Mouse (Mus musculus): Measurements from ENCODE around the gene Dbndd2. TPM values are rescaled to one million over a fixed set of nuclear protein-coding genes. Genes with fewer than 3 reads are reported as not detected.

The Dbndd2 gene
- polyA plus RNA-seq, 1 experiment from 2014 or later: 1.5 TPM

Other genes with a start within 250 kb of the Dbndd2 start
- gene Svs2, start 247.6 kb upstream of the Dbndd2 start, polyA plus RNA-seq (2015; fragmentation: Nextera tagmentation; extraction: Ambion mirVana): not detected in 2 replicates
- not detected in 2 replicates for gene Svs3b, start 229.5 kb upstream of the Dbndd2 start, polyA plus RNA-seq (2015; fragmentation: Nextera tagmentation; extraction: Ambion mirVana)
- not detected in 2 replicates for gene Svs4, start 207.6 kb upstream of the Dbndd2 start, polyA plus RNA-seq (2015; fragmentation: Nextera tagmentation; extraction: Ambion mirVana)
- gene Svs3a, start 196.8 kb upstream of the Dbndd2 start, polyA plus RNA-seq (2015; fragmentation: Nextera tagmentation; extraction: Ambion mirVana): not detected in 2 replicates
- not detected in 2 replicates for gene Svs6, start 169.4 kb upstream of the Dbndd2 start, polyA plus RNA-seq (2015; fragmentation: Nextera tagmentation; extraction: Ambion mirVana)
- not detected in 2 replicates for gene Svs5, start 153.4 kb upstream of the Dbndd2 start, polyA plus RNA-seq (2015; fragmentation: Nextera tagmentation; extraction: Ambion mirVana)
- gene Slpi, start 97.0 kb upstream of the Dbndd2 start, polyA plus RNA-seq (2015; fragmentation: Nextera tagmentation; extraction: Ambion mirVana): 22.6 and 26.6 TPM in 2 replicates
- 0.14 and 0.89 TPM in 2 replicates for gene Rbpjl, start 83.0 kb upstream of the Dbndd2 start, polyA plus RNA-seq (2015; fragmentation: Nextera tagmentation; extraction: Ambion mirVana)
- gene Matn4, start 80.9 kb upstream of the Dbndd2 start, polyA plus RNA-seq (2015; fragmentation: Nextera tagmentation; extraction: Ambion mirVana): 0.09 and 0.12 TPM in 2 replicates
- 70.1 and 72.5 TPM in 2 replicates for gene Sdc4, start 42.2 kb upstream of the Dbndd2 start, polyA plus RNA-seq (2015; fragmentation: Nextera tagmentation; extraction: Ambion mirVana)
- 24.5 and 24.8 TPM in 2 replicates for gene Sys1, start 29.1 kb upstream of the Dbndd2 start, polyA plus RNA-seq (2015; fragmentation: Nextera tagmentation; extraction: Ambion mirVana)
- 4.6 and 5.6 TPM in 2 replicates for gene Gm20458, start 25.1 kb upstream of the Dbndd2 start, polyA plus RNA-seq (2015; fragmentation: Nextera tagmentation; extraction: Ambion mirVana)
- gene Trp53tg5, start 12.4 kb upstream of the Dbndd2 start, polyA plus RNA-seq (2015; fragmentation: Nextera tagmentation; extraction: Ambion mirVana): not detected in 2 replicates
- gene Pigt, start 11.4 kb downstream of the Dbndd2 start, polyA plus RNA-seq (2015; fragmentation: Nextera tagmentation; extraction: Ambion mirVana): 20.8 and 24.0 TPM in 2 replicates
- gene Wfdc2, start 76.3 kb downstream of the Dbndd2 start, polyA plus RNA-seq (2015; fragmentation: Nextera tagmentation; extraction: Ambion mirVana): 0.76 and 1.7 TPM in 2 replicates
- gene Spint3, start 87.4 kb downstream of the Dbndd2 start, polyA plus RNA-seq (2015; fragmentation: Nextera tagmentation; extraction: Ambion mirVana): not detected in 2 replicates
- 0.21 TPM in 1 of 2 replicates, not detected in the other for gene Wfdc6a, start 99.3 kb downstream of the Dbndd2 start, polyA plus RNA-seq (2015; fragmentation: Nextera tagmentation; extraction: Ambion mirVana)
- gene Eppin, start 107.5 kb downstream of the Dbndd2 start, polyA plus RNA-seq (2015; fragmentation: Nextera tagmentation; extraction: Ambion mirVana): not detected in 2 replicates
- gene Wfdc6b, start 127.4 kb downstream of the Dbndd2 start, polyA plus RNA-seq (2015; fragmentation: Nextera tagmentation; extraction: Ambion mirVana): not detected in 2 replicates
- not detected in 2 replicates for gene Wfdc8, start 127.5 kb downstream of the Dbndd2 start, polyA plus RNA-seq (2015; fragmentation: Nextera tagmentation; extraction: Ambion mirVana)
- gene Wfdc16, start 152.7 kb downstream of the Dbndd2 start, polyA plus RNA-seq (2015; fragmentation: Nextera tagmentation; extraction: Ambion mirVana): not detected in 2 replicates
- gene Wfdc10, start 169.9 kb downstream of the Dbndd2 start, polyA plus RNA-seq (2015; fragmentation: Nextera tagmentation; extraction: Ambion mirVana): not detected in 2 replicates
- gene Wfdc9, start 170.5 kb downstream of the Dbndd2 start, polyA plus RNA-seq (2015; fragmentation: Nextera tagmentation; extraction: Ambion mirVana): not detected in 2 replicates
- gene Wfdc11, start 188.0 kb downstream of the Dbndd2 start, polyA plus RNA-seq (2015; fragmentation: Nextera tagmentation; extraction: Ambion mirVana): not detected in 2 replicates
- gene Wfdc13, start 199.0 kb downstream of the Dbndd2 start, polyA plus RNA-seq (2015; fragmentation: Nextera tagmentation; extraction: Ambion mirVana): not detected in 2 replicates
- gene Spint4, start 212.4 kb downstream of the Dbndd2 start, polyA plus RNA-seq (2015; fragmentation: Nextera tagmentation; extraction: Ambion mirVana): not detected in 2 replicates
- not detected in 2 replicates for gene Spint5, start 229.2 kb downstream of the Dbndd2 start, polyA plus RNA-seq (2015; fragmentation: Nextera tagmentation; extraction: Ambion mirVana)

All from liver, embryonic 16.5 days (tissue).